Mouse (Mus musculus): Measurements from ENCODE around the gene Bcam.
"Not testable (repeated sequence)": the region's sequence is repeated elsewhere in the genome, so short reads cannot be mapped to it uniquely, and the experiment has no call there.

Gene Bcam

DNA sequence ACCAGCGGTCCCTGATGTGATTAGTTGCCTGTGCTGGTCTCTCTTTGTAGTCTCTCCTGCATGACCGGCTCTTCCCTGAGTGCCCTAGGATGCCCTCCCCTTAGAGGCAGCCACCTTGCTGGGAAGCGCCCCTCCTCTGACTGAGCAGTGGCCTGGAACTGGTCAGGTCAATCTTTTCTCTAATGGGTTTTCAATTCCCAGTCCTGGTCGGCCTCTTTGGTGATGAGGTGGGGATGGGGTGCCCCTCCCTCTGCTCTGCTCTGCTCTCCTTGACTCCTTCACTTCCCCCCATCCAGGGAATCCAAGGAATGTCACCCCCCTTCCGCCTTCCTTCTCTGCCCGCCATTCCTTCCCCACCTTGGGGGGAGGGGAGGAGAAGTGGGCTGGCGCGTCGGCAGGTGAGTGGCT, at the start of gene Bcam:
TSS of gene Bcam (minus strand) at position 33 of the 408 bp plus-strand sequence.
- DNase-seq: no peak

DNA sequence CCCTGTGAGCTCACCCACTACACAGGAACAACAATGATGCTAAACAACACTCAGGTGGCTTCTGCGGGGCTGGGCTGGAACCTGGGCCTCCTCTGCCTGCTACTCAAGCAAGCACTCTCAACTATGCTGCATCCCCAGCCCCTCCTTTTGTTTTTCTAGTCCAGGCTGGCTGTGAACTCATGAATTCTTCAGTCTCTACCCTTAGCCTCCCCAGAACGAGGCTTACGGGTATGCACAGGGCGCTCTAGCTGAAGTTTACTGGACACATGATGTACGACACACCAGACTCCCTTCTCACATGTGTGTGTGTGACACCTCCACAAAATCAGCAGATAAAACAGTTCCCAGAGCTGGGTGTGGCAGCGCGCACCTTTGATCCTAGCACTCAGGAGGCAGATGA, 48.1 kb upstream of the Bcam start:
- no peak for DNase-seq

DNA sequence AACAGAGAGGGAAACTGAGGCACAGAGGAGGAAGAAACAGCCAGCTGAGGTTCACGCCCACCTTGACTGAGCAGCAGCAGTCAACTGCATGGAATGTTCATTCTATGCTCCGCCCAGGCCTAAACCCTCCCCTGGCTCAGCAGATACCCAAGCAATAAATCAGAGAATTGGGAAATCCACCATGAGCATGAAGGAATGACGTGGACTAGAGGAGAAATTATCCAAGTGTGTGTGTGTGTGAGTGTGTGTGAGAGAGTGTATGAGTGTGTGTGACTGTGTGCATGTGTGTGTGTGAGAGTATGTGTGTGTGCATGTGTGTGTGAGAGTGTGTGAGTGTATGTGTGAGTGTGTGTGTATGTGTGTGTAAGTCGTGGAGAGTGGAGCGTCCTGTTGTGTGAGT, 47.6 kb upstream of the Bcam start:
- DNase-seq: no peak

DNA sequence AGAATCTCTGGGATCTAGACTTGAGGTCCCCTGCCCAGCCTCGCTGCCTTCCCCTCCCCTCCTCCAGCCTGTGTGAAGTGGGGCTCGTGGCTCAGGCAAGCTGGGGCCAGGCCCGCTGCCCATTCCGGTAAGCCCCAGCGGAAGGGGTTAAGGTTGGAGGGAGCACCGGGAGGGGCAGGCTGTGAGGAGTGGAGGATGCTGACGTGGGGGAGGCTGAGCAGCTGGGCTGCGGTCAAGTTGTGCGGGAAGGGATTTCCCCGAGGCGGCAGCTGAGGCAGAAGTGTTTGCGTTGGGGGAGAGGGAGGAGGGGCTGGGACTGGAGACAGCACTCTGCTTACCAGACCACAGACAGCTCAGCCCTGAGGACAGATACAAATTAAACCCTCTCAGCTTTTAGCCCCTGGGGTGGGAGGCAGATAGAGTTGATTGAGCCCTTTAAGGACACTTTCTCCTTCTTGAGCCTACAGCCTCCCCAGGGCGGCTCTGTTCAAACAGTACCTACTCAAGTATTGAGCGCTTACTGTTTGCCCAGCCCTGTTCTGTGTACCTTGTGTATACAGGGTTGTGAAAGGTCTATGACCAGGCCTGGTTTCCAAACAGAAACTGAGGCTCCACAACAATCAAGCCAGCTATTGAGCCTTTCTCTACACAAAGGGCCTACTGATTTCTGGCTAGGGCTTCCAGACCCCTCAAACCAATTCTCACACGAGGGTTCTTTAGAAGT, 46.7 kb upstream of the Bcam start:
- DNase-seq: peak; percentile 92 to 94

DNA sequence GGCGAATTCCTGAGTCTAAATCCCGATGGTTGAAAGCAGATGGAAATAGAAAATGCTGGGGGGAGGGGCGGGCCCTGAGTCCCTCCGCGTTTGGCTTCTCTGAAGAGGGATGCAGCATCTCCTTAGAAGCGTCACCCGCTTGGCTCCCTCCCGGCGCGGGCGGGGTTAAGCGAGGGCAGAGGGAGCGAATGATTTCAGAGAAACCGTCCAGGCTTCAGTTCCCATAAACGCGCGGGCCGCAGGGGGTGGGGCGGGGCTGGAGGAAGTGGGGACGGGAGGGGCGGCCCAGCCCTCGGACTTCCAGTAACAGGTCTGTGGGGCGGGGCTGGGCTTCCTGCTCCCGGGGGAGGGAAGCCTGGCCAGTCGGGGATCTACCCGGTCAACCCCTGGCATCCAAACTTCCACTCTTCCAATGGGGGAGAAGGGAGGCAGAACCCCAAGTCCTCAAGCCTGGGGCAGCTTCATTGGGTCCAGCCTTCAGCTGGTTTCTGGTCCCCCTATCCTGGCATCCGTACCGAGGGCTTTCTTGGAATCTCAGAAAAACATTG, 45.5 kb upstream of the Bcam start:
- DNase-seq: peak; percentile 87 to 89

DNA sequence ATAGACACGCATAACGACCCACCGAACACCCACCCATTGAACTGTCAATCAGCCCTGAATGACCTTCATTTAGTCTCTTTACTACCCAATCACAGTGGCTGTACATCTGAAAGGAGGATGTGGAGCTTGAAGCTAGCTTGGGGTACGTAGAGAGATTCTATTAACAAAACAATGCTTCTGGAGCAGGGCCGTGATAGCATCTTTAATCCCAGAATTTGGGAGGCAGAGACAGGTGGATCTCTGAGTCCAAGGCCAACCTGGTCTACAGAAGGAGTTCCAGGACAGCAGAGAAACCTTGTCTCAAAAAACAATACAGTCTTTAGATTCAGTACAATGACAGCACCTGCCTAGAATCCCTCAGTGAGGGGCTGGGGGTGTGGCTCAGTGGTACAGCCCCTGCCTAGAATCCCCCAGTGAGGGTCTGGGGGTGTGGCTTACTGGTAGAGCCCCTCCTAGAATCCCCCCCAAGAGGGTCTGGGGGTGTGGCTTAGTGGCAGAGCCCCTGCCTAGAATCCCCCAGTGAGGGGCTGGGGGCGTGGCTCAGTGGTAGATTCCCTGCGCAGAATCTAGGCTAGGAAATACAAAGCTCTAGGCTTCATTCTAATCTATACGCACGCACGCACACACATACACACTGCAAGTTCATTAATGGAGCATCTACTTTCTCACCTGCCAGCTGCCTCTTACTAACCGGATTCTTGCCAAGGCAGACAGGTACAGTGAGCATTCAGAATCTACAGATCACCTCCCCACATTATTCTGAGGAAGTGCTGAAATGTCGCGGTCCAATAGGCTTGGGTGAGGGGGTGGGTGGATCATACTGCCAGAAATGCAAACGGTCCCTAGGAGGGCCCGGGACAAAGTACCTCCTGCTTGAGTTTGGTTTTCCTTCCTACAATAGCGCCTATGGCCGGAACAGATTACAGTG, 44.7 kb upstream of the Bcam start:
- DNase-seq: no peak

DNA sequence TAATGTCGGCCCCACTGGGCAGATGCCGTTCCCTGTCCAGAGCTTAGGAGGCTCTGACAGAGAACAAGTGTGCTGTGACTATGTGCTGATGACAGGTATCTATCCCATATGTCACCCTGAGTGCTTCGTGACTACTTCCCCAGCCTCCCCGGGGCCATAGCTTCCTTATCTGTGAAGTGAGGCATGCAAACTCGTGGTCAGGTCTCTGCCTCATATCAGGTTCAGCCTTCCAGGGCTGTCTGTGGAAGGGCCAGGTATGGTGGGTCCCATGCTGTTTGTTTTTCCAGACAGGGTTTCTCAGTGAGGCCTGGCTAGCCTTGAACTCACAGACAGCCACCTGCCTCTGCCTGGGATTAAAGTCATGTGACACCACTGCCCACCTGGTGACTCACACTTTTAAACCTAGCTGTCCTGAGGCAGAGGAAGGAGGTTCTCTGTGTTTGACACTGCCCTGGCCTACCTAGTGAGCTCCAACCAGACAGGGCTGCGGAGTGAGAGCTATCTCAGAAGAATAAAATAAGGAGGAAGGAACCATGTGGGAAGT, 42.8 kb upstream of the Bcam start:
- peak; percentile 53 to 57 for DNase-seq

DNA sequence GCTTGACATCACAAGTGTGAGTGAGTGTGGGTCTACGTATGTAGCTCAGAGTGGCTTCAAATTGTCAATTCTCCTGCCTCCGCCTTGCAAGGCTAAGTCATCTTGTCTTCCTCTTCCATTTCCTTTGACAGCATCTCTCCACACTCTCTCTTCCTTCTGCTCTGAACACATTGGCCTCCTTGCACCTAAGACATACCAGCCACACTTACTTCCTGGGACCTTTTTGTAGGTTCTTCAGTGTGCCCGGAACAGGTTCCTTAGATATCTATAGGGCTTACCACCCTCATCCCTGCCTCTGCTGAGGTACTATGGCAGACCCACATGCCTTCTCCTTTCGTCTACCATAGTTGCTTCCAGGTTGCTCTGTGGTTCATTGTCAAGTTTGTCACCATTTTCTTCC, 42.3 kb upstream of the Bcam start:
- DNase-seq: no peak

DNA sequence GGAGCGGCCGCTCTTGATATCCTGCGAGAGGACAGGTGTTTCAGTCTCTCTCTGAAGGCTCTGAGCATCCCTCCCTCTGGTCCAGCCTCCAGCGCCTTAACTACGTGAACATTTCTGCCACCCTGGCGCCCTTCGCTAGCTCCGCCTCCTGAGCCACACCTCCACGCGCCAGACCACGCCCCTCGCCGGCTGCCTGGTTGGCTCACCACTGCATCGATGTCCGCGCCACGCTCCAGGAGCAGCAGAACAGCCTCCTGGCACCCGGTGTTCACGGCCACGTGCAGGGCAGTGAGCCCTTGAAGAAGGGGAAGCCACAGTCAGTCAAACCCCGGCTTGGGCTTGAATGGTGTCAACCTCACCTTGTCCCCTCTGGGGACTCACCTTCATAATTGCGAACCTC, 40.3 kb upstream of the Bcam start:
- DNase-seq: peak; percentile 68 to 73

DNA sequence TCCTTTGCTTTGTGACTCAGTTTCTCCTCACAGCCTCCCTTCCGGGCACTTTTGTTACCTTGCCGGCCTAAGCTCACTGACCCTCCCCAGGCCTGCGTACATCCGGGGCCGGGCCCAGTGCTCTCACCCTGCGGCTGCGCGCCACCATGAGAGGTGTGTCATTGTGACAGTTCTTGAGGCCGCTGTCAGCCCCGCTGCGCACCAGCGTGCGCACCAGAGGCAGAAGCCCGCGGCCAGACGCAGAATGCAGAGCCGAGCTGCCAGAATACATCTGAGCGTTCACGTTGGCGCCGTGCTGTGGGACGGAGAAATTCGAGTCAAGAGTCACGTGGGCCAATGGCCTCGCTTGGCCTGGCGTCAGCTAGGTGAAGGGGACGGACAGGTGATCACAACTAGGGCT, 38.6 kb upstream of the Bcam start:
- no peak for DNase-seq

DNA sequence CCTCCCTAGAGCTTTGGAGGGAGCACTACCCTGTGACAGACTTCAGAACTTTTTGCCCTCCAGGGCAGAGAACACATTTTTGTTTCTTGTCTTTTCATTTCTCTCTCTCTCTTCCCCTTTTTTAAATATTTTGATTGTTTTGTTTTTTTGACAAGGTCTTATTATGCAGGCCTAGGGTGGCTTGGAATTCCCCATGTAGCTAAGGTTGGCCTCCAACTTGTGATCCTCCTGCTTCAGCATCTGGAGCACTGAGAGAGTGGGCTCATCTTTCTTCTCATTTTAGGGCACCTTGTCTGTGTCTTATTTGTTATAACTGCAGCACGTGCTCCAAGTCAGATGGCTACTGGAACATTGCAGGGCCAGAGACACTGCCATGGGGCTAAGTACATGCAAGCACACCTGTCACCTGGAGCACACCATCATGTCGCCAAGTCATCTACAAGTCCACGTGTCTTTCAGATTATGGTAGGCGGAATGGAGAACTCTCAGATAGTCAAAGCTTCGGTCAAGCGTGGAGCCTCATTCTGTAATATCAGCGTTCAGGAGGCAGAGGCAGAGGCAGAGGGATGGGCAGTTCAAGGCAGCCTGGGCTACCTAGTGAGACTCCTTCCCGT, 35.6 kb upstream of the Bcam start:
- peak; percentile 51 to 53 for DNase-seq

DNA sequence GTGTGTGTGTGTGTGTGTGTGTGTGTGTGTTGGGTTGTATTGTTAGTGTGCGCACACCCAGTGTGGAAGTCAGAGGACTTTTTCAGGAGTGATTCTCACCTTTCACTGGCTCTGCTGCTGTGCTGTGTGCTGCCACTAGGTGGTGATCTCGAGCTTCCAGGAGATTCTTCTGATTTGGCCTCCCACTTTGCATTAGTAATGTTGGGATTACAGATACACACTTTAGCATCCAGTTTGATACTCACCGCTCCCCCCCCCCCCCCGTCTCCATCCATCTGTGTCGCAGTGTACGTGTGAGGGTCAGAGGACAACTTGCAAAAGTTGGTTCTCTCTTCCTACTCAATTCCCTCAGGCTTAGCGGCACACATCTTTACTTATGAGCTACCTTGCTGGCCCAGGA, 32.2 kb upstream of the Bcam start:
- peak; percentile 87 for DNase-seq

DNA sequence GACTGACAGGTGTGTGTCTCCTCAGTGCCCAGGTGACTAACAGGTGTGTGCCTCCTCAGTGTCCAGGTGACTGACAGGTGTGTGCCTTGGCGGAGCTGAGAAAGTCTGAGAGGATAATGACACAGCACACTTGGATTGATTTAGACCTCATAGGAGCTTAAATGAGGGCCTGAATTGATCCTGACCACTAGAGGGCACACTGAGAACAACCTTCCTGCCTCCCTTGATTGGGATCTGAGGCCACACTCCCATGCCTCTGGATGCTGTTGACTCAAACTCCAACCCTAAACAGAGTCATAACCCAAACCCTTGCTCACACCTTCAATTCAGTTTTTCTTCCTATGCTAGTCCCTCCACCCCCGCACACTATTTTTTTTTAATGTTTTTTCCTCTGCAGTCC, 29.9 kb upstream of the Bcam start:
- DNase-seq: peak; percentile 55 to 59

DNA sequence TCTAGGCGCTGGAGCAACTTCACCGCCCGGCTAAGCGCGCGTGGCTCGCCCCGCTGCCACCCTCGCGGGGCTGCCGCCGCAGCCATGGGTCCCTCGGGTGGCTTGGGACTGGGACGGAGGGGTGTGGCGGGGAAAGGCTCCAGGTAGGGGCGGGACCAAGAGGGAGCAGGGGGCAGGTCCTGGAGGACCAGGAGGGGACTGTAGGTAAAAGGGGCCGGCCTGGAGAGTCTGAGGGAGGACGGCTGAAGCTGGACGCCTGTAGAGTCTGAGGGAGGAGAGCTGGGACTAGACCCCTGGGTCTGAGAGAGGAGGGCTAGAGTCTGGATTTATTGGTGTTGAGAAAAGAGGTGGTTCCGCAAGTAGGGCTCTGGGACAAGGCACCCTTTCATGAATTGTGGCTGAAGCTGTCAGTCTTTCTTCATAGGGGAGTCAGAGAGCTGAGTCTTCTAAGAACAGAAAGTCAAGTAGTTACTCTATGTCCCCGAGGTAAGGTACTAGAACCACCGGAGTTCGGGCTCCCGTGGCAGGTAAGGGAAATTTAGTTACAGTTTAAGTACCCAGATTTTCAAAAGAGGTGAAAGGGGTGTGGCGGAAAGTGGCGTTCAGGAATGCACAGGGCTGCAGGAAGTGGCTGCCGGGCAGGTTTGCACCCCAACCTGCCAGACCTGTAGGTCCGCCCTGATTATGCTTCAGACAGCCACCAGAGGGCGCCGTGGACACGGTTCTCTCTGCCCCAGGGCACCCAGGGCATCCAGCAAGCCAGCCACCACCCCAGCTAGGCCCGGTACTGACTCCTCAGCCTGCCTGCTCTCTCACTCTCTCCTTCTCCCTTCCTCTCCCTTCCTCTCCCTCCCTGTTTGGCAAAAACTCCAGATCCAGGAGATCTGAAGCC, 26.1 kb upstream of the Bcam start, which contains the start of gene Cblc:
TSS of gene Cblc (minus strand) at position 113 of the 892 bp plus-strand sequence.
- DNase-seq: peak; percentile 95

DNA sequence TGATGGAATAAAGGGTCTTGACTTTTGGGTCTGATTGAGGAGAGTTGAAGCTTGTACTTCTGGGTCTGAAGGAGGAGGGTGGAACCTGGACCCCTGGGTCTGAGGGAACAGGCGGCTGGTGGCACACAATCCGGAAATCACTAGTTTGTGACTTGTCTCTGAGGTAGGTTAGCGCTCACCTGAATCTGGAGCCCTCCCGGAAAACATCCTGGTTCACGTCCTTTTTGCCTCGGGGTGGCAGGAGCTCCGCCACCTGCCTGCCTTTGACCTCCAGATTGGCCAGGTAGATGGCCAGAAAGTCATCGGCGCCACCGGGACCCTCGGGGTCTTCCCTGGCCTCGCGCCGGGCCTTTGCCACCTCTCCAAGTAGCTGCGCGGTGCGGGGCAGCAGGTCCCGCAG, 25.4 kb upstream of the Bcam start:
- DNase-seq: no peak

DNA sequence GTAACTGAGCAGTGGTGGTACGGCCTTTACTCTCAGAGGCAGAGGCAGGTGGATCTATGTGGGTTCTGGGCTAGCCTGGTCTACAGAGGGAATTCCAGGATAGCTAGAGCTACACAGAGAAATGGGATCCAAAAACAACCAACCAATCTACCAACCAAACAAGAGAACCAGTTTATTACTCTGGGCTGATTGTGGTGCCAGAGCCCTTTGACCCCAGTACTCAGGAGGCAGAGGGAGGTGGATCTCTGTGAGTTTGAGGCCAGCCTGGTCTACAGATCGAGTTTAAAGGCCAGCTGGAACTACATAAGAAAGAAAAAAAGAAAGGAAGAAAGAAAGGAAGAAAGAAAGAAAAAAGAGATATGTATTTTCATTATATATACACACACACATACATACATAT, 24.4 kb upstream of the Bcam start:
- DNase-seq: no peak

DNA sequence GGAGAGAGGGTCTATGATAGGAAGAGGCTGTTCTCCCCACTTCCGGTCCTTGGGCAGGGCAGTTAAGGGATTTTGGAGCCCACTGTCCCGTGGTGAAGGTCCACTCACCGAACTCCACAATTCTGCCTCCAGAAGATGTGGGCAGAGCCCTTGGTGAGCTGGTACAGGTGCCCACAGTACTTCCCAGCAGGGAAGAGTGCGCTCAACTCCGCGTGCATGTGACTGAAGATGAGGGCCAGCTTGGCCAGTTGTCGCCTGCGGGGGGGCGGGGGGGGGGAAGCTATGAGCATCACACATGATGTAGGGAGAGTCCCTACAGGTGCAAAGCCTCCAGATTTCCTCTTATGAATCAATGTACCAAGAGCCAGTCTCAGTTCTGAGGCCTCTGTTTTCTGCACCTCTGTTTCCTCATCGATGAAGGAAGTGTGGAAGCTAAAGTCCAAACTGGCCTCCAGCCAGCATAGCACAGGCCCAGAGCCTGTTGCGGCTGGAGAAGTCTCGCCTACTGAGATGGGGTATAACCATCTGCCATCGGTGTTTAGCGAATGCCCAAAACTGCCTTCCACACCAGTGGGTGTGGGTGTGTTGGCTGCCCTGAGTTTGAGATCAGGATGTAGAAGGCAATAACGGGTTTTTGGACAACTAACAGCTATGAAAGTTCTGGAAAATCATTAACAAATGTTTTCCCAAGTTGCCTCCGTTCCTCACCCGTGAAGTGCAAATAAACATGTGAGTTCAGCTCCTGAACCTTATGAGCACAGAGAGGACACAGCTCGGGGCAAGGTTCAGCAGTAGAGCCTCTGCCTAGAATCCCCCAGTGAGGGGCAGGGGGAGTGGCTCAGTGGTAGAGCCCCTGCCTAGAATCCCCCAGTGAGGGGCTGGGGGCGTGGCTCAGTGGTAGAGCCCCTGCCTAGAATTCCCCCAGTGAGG, 22.1 kb upstream of the Bcam start:
- no peak for DNase-seq

DNA sequence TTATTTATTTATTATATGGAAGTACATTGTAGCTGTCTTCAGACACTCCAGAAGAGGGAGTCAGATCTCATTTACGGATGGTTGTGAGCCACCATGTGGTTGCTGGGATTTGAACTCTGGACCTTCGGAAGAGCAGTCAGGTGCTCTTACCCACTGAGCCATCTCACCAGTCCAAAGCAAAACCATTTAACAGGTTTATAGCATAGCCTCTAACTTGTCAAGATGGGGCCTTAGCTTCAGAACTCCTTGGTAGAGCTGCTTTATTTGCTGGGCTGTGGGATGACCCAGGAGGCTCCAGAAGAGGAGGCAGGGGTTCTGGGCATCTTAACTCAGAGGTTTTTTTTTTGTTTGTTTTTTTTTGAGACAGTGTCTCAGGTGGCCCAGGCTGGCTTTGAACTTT, 20.7 kb upstream of the Bcam start:
- DNase-seq: not testable (repeated sequence)

DNA sequence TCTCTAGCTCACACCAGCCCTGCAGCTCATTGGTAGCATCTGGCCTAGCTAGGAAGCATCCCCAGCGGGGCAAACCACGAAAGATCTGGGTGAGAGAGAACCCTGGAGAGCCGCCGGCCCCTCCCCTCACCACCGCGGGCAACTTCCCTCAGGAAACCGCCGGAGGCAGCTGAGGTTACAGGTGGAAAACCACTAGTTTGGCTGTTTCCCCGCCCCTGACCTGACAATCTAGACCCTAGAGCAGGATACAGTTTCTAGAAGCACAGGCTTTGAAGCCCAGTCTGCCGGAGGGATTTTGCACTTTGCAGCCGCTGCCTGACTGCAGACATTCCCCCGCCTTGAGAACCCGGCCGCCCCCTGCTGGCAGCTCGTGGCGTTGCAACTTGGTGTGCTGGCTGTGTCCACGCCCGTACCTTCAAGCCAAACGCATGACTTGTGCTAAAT, 19.1 kb upstream of the Bcam start:
- DNase-seq: peak; percentile 96

DNA sequence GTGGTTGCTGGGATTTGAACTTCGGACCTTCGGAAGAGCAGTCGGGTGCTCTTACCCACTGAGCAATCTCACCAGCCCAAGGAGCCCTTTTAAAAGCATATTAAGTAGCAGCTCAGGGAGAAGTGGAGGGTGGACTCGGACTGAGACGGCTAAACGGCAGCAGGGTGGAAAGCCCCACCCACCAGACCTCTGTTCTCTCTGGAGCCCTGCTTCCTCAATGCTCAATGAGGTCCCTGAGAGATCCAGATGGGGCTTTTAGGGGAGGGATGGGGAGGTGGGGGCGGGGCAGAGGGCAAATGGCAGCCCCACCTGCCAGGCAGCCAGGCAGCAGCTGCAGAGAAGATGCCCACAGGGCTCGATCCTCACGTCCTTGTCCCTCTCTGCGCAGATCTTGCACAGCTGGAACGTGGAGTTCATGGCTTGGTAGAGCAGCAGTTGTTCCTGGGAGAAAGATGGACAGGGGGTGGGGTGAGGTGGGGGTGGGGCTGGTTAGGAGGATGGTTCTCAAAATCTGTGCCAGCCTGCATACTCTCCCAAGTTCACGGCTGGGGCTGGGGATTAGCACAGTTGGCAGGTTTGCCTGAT, 15.2 kb upstream of the Bcam start:
- DNase-seq: no peak

Measured in B cell, adult 2 months (primary cell).